Mouse (Mus musculus): ENCODE data around the gene Clta. TPM values are rescaled to one million over a fixed set of nuclear protein-coding genes. Genes with fewer than 3 reads are reported as not detected.

The Clta gene
- polyA plus RNA-seq, 1 experiment, result 168 TPM

- no peak for TF ChIP-seq POLR2A (IDR thresholded peaks at IDR 0.05; ENCODE audit: borderline replicate concordance, control insufficient read depth, low read depth, low read length)
- TF ChIP-seq CTCF (IDR thresholded peaks at IDR 0.05; ENCODE audit: control insufficient read depth, insufficient read depth, low read length), result no peak
- 40% methylated on average over 7 of the region's 7 CpGs for WGBS
- no peak overlapping the region for H3K4me3 ChIP-seq (replicated peaks; ENCODE audit: control insufficient read depth, low read depth, low read length)
Observed at GRCm38 (mm10) chr4:43965856-43966535, 38.3 kb upstream of the Clta start.

GRCm38 (mm10) chr4:43968650-43969049, 35.6 kb upstream of the Clta start:
- no peak overlapping the region for H3K4me3 ChIP-seq (replicated peaks; ENCODE audit: control insufficient read depth, low read depth, low read length)
- 89% methylated on average over 13 of the region's 13 CpGs for WGBS
- TF ChIP-seq POLR2A (IDR thresholded peaks at IDR 0.05; ENCODE audit: borderline replicate concordance, control insufficient read depth, low read depth, low read length) (no peak), CTCF (IDR thresholded peaks at IDR 0.05; ENCODE audit: control insufficient read depth, insufficient read depth, low read length) (no peak)
- H3K4me1 ChIP-seq (ENCODE audit: control insufficient read depth, insufficient read depth, low read length), result peaks cover 29% of the 10 kb centered on the region
- no peak overlapping the region for H3K27ac ChIP-seq (ENCODE audit: control insufficient read depth, insufficient read depth, low read depth, low read length, poor library complexity)

More at GRCm38 (mm10) chr4:43965856-43966535, 38.3 kb upstream of the Clta start:
- peaks cover 20% of the 10 kb centered on the region for H3K4me1 ChIP-seq (ENCODE audit: control insufficient read depth, insufficient read depth, low read length)
- peak overlapping the region; percentile 87 for H3K27ac ChIP-seq (ENCODE audit: control insufficient read depth, insufficient read depth, low read depth, low read length, poor library complexity)

GRCm38 (mm10) chr4:43969373-43969772, 34.9 kb upstream of the Clta start:
- Histone ChIP-seq H3K4me3 (replicated peaks; ENCODE audit: control insufficient read depth, low read depth, low read length) (no peak overlapping the region), H3K4me1 (ENCODE audit: control insufficient read depth, insufficient read depth, low read length) (peaks cover 29% of the 10 kb centered on the region), H3K27ac (ENCODE audit: control insufficient read depth, insufficient read depth, low read depth, low read length, poor library complexity) (no peak overlapping the region)
- 71% methylated on average over 4 of the region's 4 CpGs for WGBS
- no peak for TF ChIP-seq CTCF (IDR thresholded peaks at IDR 0.05; ENCODE audit: control insufficient read depth, insufficient read depth, low read length)
- TF ChIP-seq POLR2A (IDR thresholded peaks at IDR 0.05; ENCODE audit: borderline replicate concordance, control insufficient read depth, low read depth, low read length), result no peak

- no peak for TF ChIP-seq POLR2A (IDR thresholded peaks at IDR 0.05; ENCODE audit: borderline replicate concordance, control insufficient read depth, low read depth, low read length)
- no peak for TF ChIP-seq CTCF (IDR thresholded peaks at IDR 0.05; ENCODE audit: control insufficient read depth, insufficient read depth, low read length)
- H3K27ac ChIP-seq (ENCODE audit: control insufficient read depth, insufficient read depth, low read depth, low read length, poor library complexity), result peak overlapping the region; percentile 2
Observed at GRCm38 (mm10) chr4:43970393-43971330, 33.6 kb upstream of the Clta start.

GRCm38 (mm10) chr4:43971541-43972136, 32.6 kb upstream of the Clta start:
- no peak for TF ChIP-seq CTCF (IDR thresholded peaks at IDR 0.05; ENCODE audit: control insufficient read depth, insufficient read depth, low read length)
- TF ChIP-seq POLR2A (IDR thresholded peaks at IDR 0.05; ENCODE audit: borderline replicate concordance, control insufficient read depth, low read depth, low read length), result no peak
- peaks cover 23% of the 10 kb centered on the region for H3K4me1 ChIP-seq (ENCODE audit: control insufficient read depth, insufficient read depth, low read length)
- WGBS, result 38% methylated on average over 9 of the region's 9 CpGs
- no peak overlapping the region for H3K4me3 ChIP-seq (replicated peaks; ENCODE audit: control insufficient read depth, low read depth, low read length)
- peak overlapping the region; percentile 90 for H3K27ac ChIP-seq (ENCODE audit: control insufficient read depth, insufficient read depth, low read depth, low read length, poor library complexity)

More at GRCm38 (mm10) chr4:43970393-43971330, 33.6 kb upstream of the Clta start:
- H3K4me1 ChIP-seq (ENCODE audit: control insufficient read depth, insufficient read depth, low read length), result peaks cover 29% of the 10 kb centered on the region
- H3K4me3 ChIP-seq (replicated peaks; ENCODE audit: control insufficient read depth, low read depth, low read length), result no peak overlapping the region
- WGBS, result 69% methylated on average over 20 of the region's 20 CpGs

GRCm38 (mm10) chr4:43972137-43972591, 32.1 kb upstream of the Clta start:
- WGBS, result 0% methylated on average over 8 of the region's 8 CpGs
- TF ChIP-seq POLR2A (IDR thresholded peaks at IDR 0.05; ENCODE audit: borderline replicate concordance, control insufficient read depth, low read depth, low read length), result no peak
- TF ChIP-seq CTCF (IDR thresholded peaks at IDR 0.05; ENCODE audit: control insufficient read depth, insufficient read depth, low read length), result no peak
- peak overlapping the region; percentile 90 for H3K27ac ChIP-seq (ENCODE audit: control insufficient read depth, insufficient read depth, low read depth, low read length, poor library complexity)
- peaks cover 21% of the 10 kb centered on the region for H3K4me1 ChIP-seq (ENCODE audit: control insufficient read depth, insufficient read depth, low read length)
- H3K4me3 ChIP-seq (replicated peaks; ENCODE audit: control insufficient read depth, low read depth, low read length), result no peak overlapping the region

- 4% methylated on average over 4 of the region's 4 CpGs for WGBS
- H3K4me3 ChIP-seq (replicated peaks; ENCODE audit: control insufficient read depth, low read depth, low read length), result peak overlapping the region; percentile 54
- TF ChIP-seq POLR2A (IDR thresholded peaks at IDR 0.05; ENCODE audit: borderline replicate concordance, control insufficient read depth, low read depth, low read length) (no peak), CTCF (IDR thresholded peaks at IDR 0.05; ENCODE audit: control insufficient read depth, insufficient read depth, low read length) (no peak)
- peak overlapping the region; percentile 81 for H3K27ac ChIP-seq (ENCODE audit: control insufficient read depth, insufficient read depth, low read depth, low read length, poor library complexity)
- peaks cover 21% of the 10 kb centered on the region for H3K4me1 ChIP-seq (ENCODE audit: control insufficient read depth, insufficient read depth, low read length)
Observed at GRCm38 (mm10) chr4:43973526-43973981, 30.7 kb upstream of the Clta start.
